Mouse (Mus musculus) MEL (cell line): ENCODE results near the gene Rps6ka2.
A peak's percentile ranks its signal among the peaks of the same experiment; 100 is the strongest.

Experiments used
- CTCF ChIP-seq, 3 experiments: IDR thresholded peaks in 2 of 3; conservative IDR thresholded peaks in 1 of 3; 2 replicates each; pipeline ENCODE4 v1.5.1; 2011 to 2012; ENCODE audit warnings: low read length in 3 of 3, low read depth in 2 of 3, mild to moderate bottlenecking in 2 of 3, improper control_type of control experiment in 1 of 3, inconsistent platforms in 1 of 3, mixed read lengths in 1 of 3, moderate library complexity in 1 of 3; ENCODE audit not compliant: control insufficient read depth in 1 of 3, insufficient read depth in 1 of 3, poor library complexity in 1 of 3, severe bottlenecking in 1 of 3
- E2F4 ChIP-seq: IDR thresholded peaks from 2 replicates; pipeline ENCODE4 v1.6.1; 2011; ENCODE audit warnings: low read depth, low read length, improper control_type of control experiment, borderline replicate concordance
- GATA1 ChIP-seq: IDR thresholded peaks from 2 replicates; pipeline ENCODE4 v1.6.1; 2011; ENCODE audit warnings: low read depth, low read length, improper control_type of control experiment
- MAFK ChIP-seq: IDR thresholded peaks from 2 replicates; pipeline ENCODE4 v1.6.1; 2011; ENCODE audit warnings: low read depth, mild to moderate bottlenecking, low read length, improper control_type of control experiment, borderline replicate concordance
- POLR2A ChIP-seq, 2 experiments: IDR thresholded peaks; 2 replicates each; pipeline ENCODE4 v1.6.1; 2011 to 2012; ENCODE audit warnings: low read length in 2 of 2, mild to moderate bottlenecking in 2 of 2, control low read depth in 1 of 2, improper control_type of control experiment in 1 of 2, low read depth in 1 of 2, moderate library complexity in 1 of 2; ENCODE audit not compliant: control insufficient read depth in 1 of 2, insufficient read depth in 1 of 2, poor library complexity in 1 of 2
- POLR2AphosphoS5 ChIP-seq: IDR thresholded peaks from 2 replicates; pipeline ENCODE4 v1.6.1; 2012; ENCODE audit warnings: low read depth, borderline replicate concordance, mild to moderate bottlenecking, inconsistent platforms, low read length, moderate library complexity, mixed read lengths
- TCF12 ChIP-seq: IDR thresholded peaks from 2 replicates; pipeline ENCODE4 v1.6.1; 2014; ENCODE audit warnings: low read depth, mild to moderate bottlenecking, inconsistent platforms, low read length, improper control_type of control experiment, moderate library complexity

DNA sequence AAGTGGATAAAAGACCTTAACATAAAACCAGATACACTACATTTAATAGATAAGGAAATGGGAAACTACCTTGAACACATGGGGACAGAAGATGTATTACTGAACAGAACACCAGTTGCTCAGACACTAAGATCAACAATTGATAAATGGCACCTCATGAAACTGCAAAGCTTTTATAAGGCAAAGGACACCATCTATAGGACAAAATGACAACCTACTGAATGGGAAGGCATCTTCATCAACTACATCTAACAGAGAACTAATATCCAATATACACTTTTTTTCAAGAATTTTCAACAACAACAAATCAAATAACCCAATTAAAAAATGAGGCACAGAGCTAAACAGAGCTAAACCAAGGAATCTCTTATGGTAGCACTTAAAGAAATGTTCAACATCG lies 87.3 kb downstream of the Rps6ka2 start:
- no peak for TF ChIP-seq POLR2AphosphoS5
- no peak for TF ChIP-seq MAFK
- no peak for TF ChIP-seq TCF12
- peak in 1 of 3 experiments; percentile 24; a peak in 1 of 6 replicates for TF ChIP-seq CTCF (IDR thresholded peaks at IDR 0.05 in 2 of 3, conservative IDR thresholded peaks at IDR 0.05 in 1 of 3; ENCODE audit: control insufficient read depth in 1 of 3, insufficient read depth in 1 of 3, low read depth in 2 of 3, low read length in 3 of 3, poor library complexity in 1 of 3, severe bottlenecking in 1 of 3)
- TF ChIP-seq GATA1, result no peak
- no peak for TF ChIP-seq E2F4
- TF ChIP-seq POLR2A (IDR thresholded peaks at IDR 0.05; ENCODE audit: control insufficient read depth in 1 of 2, insufficient read depth in 1 of 2, low read depth in 1 of 2, low read length in 2 of 2, poor library complexity in 1 of 2), result no peak
